Mouse (Mus musculus) stomach, embryonic 16.5 days (tissue): Measurements from ENCODE around the gene Ebf1. TPM values are rescaled to one million over a fixed set of nuclear protein-coding genes. Genes with fewer than 3 reads are reported as not detected.

Source experiments
- ATAC-seq: fragments of 200-750 bp; cut with Nextera tagmentation; 2 replicates; pipeline ENCODE4 v1.8.0; 2017; ENCODE audit warnings: moderate number of reproducible peaks, moderate TSS enrichment; ENCODE audit not compliant: insufficient read depth, low FRiP score
- H3K27ac ChIP-seq: fragments of 300-500 bp; sonication (generic); 2 replicates; pipeline ENCODE4 v1.5.1; 2014; ENCODE audit warnings: low read length
- H3K27me3 ChIP-seq: fragments of 300-500 bp; sonication (generic); 2 replicates; pipeline ENCODE4 v1.6.1; 2014; ENCODE audit warnings: low read length, control low read depth, mixed read lengths; ENCODE audit not compliant: control insufficient read depth, insufficient read depth
- H3K36me3 ChIP-seq: fragments of 300-500 bp; sonication (generic); 2 replicates; pipeline ENCODE4 v1.6.1; 2014; ENCODE audit warnings: low read length; ENCODE audit not compliant: control insufficient read depth, insufficient read depth
- H3K4me1 ChIP-seq: fragments of 300-500 bp; sonication (generic); 2 replicates; pipeline ENCODE4 v1.6.1; 2014; ENCODE audit warnings: low read length, control low read depth, mixed read lengths; ENCODE audit not compliant: control insufficient read depth, insufficient read depth
- H3K4me2 ChIP-seq: fragments of 300-500 bp; sonication (generic); 2 replicates; pipeline ENCODE4 v1.6.1; 2014; ENCODE audit warnings: low read depth, low read length, mixed read lengths
- H3K4me3 ChIP-seq: fragments of 300-500 bp; sonication (generic); replicated peaks from 2 replicates; pipeline ENCODE4 v1.5.1; 2014; ENCODE audit warnings: mild to moderate bottlenecking, low read length
- H3K9ac ChIP-seq: fragments of 300-500 bp; sonication (generic); 2 replicates; pipeline ENCODE4 v1.6.1; 2014; ENCODE audit warnings: low read length
- H3K9me3 ChIP-seq: fragments of 300-500 bp; sonication (generic); replicated peaks from 2 replicates; pipeline ENCODE4 v1.6.1; 2016; ENCODE audit warnings: low read length, control low read depth; ENCODE audit not compliant: control insufficient read depth
- WGBS: fragments of 180-500 bp; shearing (Covaris S2); extraction: QIAGEN DNeasy Blood & Tissue Kit; methylation state at CpG from one replicate; pipeline ENCODE4 v1.1.7; 2014; 5-methylcytosine and 5-hydroxymethylcytosine counted together
- polyA plus RNA-seq: library from polyadenylated mRNA; unstranded; fragments of >200 nt; fragmentation: Nextera tagmentation; extraction: Ambion mirVana; gene quantifications from 2 replicates; pipeline ENCODE4 v1.2.1, GENCODE M21; 2015

Ebf1 gene
- polyA plus RNA-seq, 1 experiment from 2014 or later: 12.4 TPM

DNA sequence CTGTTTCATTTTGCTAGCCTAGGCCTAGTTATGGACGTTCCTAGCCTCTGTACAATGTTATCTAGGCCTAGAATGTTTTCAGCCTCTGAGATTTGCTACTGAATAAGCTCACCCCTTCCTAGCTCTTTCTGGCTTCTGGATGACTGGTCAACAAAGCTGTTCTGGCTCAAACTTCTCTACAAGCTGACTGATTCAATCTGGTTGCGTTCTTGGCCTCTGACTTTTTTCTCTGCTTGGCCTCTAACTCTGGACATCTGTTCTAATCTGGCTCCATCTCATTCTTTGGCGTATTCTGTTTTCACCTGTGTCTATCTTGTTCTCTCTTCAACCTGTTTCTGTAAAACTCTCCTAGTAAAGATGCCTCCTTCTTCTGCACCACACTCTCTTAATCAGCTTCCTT, 400.4 kb downstream of the Ebf1 start:
- H3K27me3 ChIP-seq: no peaks in the 10 kb centered on the region
- no peaks in the 10 kb centered on the region for H3K9me3 ChIP-seq
- no peaks in the 10 kb centered on the region for H3K36me3 ChIP-seq
- 66% methylated on average over 3 of the region's 3 CpGs for WGBS
- no peaks in the 10 kb centered on the region for H3K4me1 ChIP-seq
- no peak overlapping the region for H3K4me3 ChIP-seq
- no peak overlapping the region for H3K9ac ChIP-seq
- no peak for ATAC-seq
- no peak overlapping the region for H3K4me2 ChIP-seq
- H3K27ac ChIP-seq: no peak overlapping the region

- no peaks in the 10 kb centered on the region for H3K36me3 ChIP-seq
- H3K9me3 ChIP-seq: no peaks in the 10 kb centered on the region
- 88% methylated on average over 5 of the region's 5 CpGs for WGBS
- no peak overlapping the region for H3K9ac ChIP-seq
- H3K27me3 ChIP-seq: no peaks in the 10 kb centered on the region
- H3K4me2 ChIP-seq: no peak overlapping the region
- H3K27ac ChIP-seq: no peak overlapping the region
- ATAC-seq: no peak
- no peaks in the 10 kb centered on the region; the same call in 1 of the 2 replicates for H3K4me1 ChIP-seq
- H3K4me3 ChIP-seq: no peak overlapping the region
Observed at GRCm38 (mm10) chr11:45026012-45026411, 408.9 kb downstream of the Ebf1 start.

- peak overlapping the region; percentile 36 for H3K9ac ChIP-seq
- no peak overlapping the region for H3K27ac ChIP-seq
- H3K27me3 ChIP-seq: no peaks in the 10 kb centered on the region
- H3K36me3 ChIP-seq: no peaks in the 10 kb centered on the region
- no peak overlapping the region for H3K4me3 ChIP-seq
- 26% methylated on average over 11 of the region's 11 CpGs for WGBS
- H3K9me3 ChIP-seq: no peaks in the 10 kb centered on the region
- no peaks in the 10 kb centered on the region; the same call in 1 of the 2 replicates for H3K4me1 ChIP-seq
- H3K4me2 ChIP-seq: peak overlapping the region; percentile 26; the same call in 1 of the 2 replicates
- no peak for ATAC-seq
Observed at GRCm38 (mm10) chr11:45026674-45027073, 409.6 kb downstream of the Ebf1 start.

DNA sequence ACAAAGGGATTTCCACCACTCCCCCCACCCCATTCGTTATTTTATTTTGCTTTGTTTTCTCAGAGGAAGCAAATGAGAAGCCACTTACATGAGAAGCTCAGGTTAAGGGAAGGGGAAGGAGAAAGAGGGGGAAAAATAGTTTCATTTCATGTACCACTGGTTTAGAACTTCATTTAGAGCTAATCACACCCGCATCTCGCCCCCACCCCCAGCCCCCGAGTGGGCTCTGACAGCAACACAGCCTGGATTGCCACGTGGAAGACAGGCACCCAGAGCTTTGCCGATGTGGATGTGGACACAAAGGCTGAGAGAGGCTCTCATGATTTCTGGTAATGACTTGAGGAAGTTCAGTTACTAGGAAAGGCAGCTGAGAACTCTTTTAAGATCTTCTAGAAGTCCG, 410.0 kb downstream of the Ebf1 start:
- Histone ChIP-seq H3K27me3 (no peaks in the 10 kb centered on the region), H3K4me3 (no peak overlapping the region), H3K4me2 (peak overlapping the region; percentile 26; the same call in 1 of the 2 replicates), H3K36me3 (no peaks in the 10 kb centered on the region), H3K9ac (peak overlapping the region; percentile 36), H3K27ac (no peak overlapping the region), H3K9me3 (no peaks in the 10 kb centered on the region), H3K4me1 (no peaks in the 10 kb centered on the region; the same call in 1 of the 2 replicates)
- no peak for ATAC-seq
- WGBS: 53% methylated on average over 7 of the region's 7 CpGs

- no peak for ATAC-seq
- no peak overlapping the region for H3K4me2 ChIP-seq
- no peaks in the 10 kb centered on the region for H3K4me1 ChIP-seq
- no peak overlapping the region for H3K27ac ChIP-seq
- no peaks in the 10 kb centered on the region for H3K27me3 ChIP-seq
- H3K9me3 ChIP-seq: no peaks in the 10 kb centered on the region
- no peak overlapping the region for H3K4me3 ChIP-seq
- H3K9ac ChIP-seq: no peak overlapping the region
- no peaks in the 10 kb centered on the region for H3K36me3 ChIP-seq
- 84% methylated on average over 7 of the region's 7 CpGs for WGBS
Observed at GRCm38 (mm10) chr11:45055744-45056610, 438.9 kb downstream of the Ebf1 start.

Other genes starting within 250 kb of the Ebf1 start
- gene Il12b, start 217.3 kb upstream of the Ebf1 start, polyA plus RNA-seq: not detected in 2 replicates
- 51.9 and 53.2 TPM in 2 replicates for gene Ublcp1, start 146.8 kb upstream of the Ebf1 start, polyA plus RNA-seq
- 43.1 and 44.3 TPM in 2 replicates for gene Rnf145, start 98.4 kb upstream of the Ebf1 start, polyA plus RNA-seq